Mouse (Mus musculus) erythroblast, adult 5-6 weeks (primary cell): ENCODE measurements around the gene Pdgfra. TPM values are rescaled to one million over a fixed set of nuclear protein-coding genes. Genes with fewer than 3 reads are reported as not detected.

Source experiments
- ATAC-seq: replicated peaks from 2 replicates; pipeline ENCODE4 v1.8.0; 2016; ENCODE audit warnings: moderate number of reproducible peaks, mild to moderate bottlenecking, moderate TSS enrichment, inconsistent platforms; ENCODE audit not compliant: poor library complexity, low FRiP score, severe bottlenecking
- total RNA-seq, 2 experiments: library from RNA; stranded (forward) in 1 of 2; stranded (reverse) in 1 of 2; fragments of 150-400 nt in 1 of 2; fragments of 200-764, 138-1000 nt in 1 of 2; gene quantifications; 2 replicates each; pipeline versions ENCODE4 v1.2.3 to v1.2.4; 2015 to 2017; ENCODE audit warnings: low replicate concordance in 2 of 2

Pdgfra gene
- total RNA-seq, 2 experiments from 2014 or later: 0.34 TPM; not detected in 1

DNA sequence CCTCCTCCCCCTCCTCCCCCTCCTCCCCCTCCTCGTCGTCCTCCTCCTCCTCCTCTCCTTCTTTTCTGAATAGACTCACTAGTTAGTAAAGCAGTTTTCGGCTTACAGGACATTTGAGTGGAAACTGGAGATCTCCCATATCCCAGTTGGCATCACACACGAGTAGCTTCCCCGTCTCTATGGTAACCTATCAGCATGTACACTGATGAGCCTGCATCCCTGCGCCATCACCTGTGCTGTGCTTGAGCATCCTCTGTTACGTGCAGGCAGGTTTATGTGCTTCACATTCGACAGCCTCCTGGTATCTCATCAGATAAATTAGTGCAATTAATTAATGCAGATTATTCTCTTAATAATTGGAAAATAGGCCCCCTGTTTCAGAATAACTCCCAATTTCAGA is 46.3 kb downstream of the Pdgfra start:
- no peak for ATAC-seq

DNA sequence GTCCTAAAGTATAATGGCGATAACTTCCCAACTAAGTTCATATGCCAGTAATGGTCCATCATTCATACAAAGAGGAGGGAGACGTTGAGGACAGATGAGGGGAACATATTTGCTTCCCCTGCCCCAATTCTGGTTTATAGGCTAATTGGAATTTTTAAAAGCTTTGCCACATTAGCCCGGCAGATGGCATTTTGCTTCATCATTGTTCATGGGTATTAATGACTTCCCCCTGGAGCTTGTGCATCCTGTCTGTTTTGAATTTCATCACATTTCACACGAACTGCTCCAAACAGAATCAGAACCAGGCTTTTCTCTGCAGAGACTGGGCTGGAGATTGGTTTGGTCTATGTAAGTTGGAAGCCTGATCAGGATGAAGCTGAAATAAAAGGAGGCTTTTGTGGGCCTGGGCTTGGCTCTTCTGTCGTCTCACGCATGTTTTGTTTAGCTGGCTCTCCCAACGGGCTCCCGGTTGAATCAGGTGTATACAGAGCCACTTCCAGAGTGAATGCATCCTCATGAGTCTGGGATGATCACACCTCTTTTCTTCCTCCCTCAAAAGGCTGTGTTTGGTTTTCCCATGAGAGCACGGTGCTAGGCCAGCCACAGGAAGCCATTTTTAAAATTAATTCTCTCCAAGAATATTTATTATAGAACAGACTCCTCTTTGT is 47.7 kb downstream of the Pdgfra start:
- no peak for ATAC-seq

DNA sequence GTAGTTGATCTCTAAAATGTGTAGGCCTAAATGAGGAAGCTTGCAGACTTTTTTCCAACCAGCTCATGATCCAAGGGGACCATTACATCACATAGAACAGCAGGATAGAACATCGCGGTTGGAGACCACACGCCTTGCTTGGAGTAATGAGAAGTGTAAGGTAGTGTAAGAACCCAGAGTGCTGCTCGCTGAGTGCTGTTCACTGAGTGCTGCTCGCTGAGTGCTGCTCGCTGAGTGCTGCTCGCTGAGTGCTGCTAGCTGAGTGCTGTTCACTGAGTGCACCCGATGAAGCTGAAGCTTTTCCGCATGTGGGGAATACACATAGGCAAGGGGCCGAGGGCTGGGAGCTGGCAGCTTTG is 48.3 kb downstream of the Pdgfra start:
- ATAC-seq: no peak

DNA sequence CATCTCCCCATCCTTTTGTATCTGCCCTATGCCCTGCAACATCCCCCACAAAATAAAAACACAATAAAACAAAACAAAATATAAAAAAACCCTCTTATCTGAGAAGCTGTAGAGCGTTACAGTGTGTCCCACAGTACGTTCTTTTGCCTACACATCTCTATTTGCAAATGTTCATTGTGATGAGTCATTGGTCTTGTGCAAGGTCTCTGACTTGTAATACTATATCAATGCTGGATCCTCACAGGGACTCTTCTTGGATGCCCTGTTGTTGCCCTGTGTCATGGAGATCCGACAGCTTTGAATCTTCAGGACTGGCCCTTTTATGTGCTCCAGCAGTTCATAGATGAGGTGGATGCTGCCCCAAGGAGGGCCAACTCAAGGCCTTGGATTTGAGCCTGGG is 55.8 kb downstream of the Pdgfra start:
- ATAC-seq: no peak

DNA sequence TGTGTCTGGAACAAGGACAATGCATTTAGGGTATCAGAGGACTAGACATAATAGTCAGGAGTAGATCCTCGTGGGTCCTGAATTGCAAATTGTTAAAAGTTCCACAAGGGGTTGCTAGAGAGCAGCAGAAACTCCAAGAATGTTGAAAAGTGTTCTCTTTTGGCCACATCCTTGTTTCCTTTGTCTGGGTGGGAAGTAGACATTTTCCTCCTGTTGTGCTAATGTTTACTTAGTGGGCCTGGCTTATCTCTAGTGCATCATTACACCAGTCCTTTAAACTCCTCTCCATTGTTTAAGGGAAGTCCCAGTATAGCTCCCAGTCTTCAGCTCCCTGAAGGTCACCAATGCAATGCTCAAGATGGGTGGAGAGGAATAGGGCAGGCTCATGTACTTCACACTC is 57.9 kb downstream of the Pdgfra start:
- no peak for ATAC-seq

DNA sequence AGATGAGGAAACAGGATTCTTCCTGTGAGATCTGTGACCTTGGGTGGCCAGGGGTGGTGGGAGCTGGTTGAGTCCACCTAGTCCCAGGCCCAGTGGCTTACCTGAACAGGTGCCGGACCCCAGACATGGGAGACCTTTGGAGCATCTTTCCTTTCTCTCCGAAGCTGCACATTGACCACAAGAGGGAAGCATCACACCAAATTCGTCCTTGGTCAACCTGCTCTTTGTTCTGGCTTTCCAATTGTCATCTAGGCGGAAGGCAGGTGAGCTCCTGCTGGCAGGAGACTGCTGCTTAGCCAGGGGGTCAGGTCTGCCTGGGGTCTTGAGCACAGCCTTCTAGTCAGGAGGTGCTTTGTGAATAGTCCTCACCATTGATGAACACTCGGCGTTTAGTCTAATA is 62.4 kb downstream of the Pdgfra start:
- no peak for ATAC-seq

DNA sequence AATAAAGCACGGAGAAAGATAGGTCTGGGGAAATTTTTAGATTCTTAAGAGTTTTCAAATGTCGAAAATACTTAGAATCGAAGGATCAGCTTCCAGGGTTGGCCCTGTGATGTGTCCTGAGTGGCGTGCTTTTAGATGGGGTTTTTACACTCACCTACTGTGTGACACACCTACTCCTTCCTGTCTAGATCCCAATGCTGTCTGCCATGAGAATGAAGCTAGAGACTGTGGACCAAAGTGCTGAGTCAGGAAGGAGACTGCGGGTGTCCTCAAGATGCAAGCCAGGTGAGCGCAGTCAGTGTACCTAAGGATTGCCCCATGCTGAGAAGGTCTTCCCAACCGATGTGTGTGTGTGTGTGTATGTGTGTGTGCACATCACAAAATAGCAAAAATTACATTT is 62.8 kb downstream of the Pdgfra start:
- no peak for ATAC-seq

DNA sequence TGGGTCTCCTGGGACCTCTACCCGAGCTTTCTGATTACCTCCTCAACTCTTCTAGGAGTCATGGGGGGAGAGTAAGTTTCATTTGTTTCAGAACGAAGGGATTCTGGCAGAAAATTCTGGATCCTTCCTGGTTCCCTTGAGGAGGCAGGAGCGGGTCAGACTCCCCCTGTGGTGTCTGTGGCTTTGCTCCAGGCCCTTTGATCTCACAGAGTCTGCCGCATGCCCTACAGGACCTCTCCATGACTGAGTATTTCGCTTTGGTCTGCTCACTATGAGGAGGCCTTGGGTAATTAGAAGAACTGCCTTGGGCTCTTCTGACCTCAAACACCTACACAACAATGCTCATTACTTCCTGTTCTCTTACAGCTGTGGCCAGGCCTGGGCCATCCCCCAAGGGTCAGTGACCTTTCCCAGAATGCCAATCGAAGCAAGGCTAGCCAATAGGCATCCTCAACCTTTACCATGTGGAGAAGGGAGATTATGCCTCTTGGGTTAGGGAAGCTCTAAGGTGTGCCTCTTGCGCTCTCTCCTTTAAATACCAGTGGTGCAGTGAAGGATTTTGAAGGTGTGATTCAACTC is 63.7 kb downstream of the Pdgfra start:
- ATAC-seq: no peak

DNA sequence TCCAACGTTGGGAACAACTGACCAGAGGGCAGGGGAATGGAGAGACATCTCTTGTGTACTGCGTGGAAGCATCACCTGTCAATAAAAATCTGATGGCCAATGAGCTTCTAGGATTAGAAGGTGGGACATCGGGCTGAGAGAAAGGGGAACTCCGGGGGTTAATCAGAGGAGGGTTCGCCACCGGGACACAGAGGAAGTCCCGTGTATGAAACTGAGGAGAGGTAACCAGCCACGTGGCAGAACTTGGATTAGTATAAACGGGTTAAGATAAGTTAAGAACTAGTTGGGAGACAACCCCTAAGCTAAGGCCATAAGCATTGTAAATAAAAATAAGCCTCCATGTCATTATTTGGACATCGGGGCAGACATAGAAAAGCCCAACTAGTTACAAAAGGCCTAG is 69.5 kb downstream of the Pdgfra start:
- ATAC-seq: no peak

DNA sequence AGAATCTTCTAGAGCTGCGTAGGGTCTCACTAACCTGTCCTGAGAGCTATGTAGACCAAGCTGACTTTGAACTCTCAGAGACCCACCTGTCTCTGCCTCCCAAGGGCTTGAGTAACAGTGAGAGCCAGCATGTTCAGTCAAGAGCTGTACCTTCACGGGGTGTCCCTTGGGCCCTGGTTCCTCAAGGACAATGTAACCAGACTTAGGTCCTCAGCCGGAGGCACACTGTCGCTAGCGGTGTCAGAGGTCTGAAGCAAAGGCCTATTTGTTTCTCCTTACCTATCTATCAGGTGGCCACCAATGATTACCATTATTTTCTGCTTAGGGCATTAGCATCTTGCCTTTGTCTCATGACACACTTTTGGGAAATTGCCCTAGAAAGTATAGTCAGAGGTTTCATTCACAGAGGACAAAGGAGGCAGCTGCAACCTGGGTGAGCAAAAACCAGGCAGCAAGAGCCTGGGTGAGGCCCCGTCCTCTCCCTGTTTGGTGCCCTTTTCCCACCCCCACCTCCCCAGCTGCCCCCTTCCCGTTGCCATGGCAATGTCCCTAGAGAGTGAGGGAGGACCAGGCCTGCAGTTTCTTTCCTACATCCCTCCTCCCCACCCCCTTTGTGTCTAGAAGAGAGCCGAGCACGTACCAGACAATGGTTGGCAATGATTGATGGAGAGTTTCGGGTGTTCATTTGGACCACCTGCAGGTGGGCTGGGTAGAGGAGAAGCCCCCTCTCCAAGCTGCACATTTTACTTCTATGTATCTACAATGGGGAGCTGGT is 70.6 kb downstream of the Pdgfra start:
- no peak for ATAC-seq

DNA sequence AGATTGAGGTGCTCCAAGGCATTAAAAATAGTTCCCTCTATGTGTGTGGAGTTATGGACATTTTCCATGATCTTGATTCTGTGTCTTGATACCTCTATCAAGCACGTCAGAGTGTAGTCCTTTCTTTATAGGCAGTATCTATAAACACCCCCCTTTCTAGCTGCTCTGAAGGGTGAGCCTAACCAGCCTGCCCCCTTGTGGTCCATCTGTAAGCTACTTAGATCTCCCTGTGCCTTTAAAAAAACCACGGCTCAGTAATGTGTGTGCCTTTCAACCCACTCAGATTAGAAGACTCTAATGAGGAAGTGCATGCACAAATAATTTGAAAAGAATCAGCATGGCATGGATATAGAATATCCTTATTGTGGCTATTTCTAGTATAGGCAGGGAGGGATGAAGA is 86.3 kb downstream of the Pdgfra start:
- no peak for ATAC-seq

DNA sequence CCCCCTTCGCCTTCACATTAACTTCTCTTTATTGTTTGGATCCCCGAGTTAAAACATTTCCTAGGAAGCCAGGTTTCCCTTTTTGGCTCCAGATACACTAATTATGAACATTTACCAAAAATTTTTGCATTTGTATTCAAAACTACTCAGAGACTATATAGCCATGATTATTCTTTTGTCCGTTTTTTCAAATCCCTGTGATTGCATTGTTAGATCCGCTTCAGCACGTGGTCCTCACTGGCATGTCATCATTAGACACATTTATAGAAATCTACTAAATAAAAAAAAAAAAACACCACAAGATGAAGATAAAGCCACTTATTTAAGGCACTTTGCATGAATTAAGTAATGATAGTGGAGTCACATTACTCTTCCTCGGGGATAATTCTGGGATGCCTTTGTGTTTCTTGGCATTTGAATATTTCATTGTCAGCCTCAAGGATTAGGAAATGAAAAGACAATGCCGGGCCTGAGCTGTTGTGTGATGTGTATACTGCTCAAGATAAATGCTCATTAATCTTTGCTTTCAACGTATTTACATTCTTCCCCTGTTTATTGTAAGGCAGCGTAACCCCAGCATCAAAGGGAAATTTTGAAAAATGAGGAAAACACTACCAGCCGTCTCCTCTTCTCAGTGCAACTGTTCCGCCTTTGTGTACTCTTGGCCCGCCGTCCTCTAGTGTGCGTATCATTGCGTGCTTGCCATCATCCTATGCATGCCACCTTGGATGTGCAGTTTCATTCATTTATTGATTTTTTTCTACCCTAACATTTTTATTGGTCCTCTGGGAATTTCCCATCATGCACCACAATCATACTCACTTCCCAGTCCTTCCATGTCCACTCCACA is 87.1 kb downstream of the Pdgfra start:
- no peak for ATAC-seq

DNA sequence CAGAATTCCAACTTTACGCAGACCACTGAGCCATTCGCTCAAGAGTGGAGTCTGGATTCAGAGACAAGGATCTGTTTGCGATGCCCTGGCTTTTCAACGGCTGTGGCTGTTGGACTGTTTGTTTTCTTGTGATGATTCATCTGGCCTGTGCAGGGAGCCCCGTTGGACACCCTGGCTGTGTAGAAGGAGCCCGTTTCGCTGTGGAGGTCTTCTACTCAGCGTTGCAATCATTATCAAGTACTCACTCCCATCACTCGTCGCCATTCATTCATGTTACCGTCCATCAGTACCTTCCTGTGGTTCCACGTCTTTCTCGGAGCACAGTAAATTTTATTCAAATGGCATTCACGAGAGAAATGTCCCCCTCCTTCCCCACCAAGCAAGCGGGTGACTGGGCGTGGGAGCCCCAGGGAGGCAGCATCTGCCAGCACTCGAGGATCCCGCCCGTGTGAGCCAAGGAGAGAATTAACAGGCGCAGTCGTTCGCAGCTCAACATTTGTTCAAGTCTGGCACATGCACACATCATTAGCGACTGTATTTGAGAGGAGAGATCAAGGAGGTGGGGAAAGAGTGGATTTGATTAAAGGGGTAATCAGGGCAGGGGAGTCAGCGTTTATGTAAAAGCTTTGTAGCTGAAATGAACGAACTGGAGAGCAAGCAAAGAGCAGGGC is 95.1 kb downstream of the Pdgfra start:
- no peak for ATAC-seq

Other genes starting within 250 kb of the Pdgfra start
- 29.7 and 30.2 TPM in 2 replicates for gene Chic2, start 107.5 kb upstream of the Pdgfra start, total RNA-seq (2015; ENCODE audit: low replicate concordance)
- 15.2 and 37.4 TPM in 2 replicates for gene Chic2, start 107.5 kb upstream of the Pdgfra start, total RNA-seq (2017; ENCODE audit: low replicate concordance)
- not detected in 2 replicates for gene Gsx2, start 76.7 kb upstream of the Pdgfra start, total RNA-seq (2015; ENCODE audit: low replicate concordance)
- not detected in 2 replicates for gene Gsx2, start 76.7 kb upstream of the Pdgfra start, total RNA-seq (2017; ENCODE audit: low replicate concordance)